10 mouse cellular contexts compared by ENCODE assay signal in genomic region chr1:59687493-59687892, GRCm38 (mm10). TPM values are rescaled to one million over a fixed set of nuclear protein-coding genes. Genes with fewer than 3 reads are reported as not detected.
A peak's percentile ranks its signal among the peaks of the same experiment; 100 is the strongest.
DNase-seq lines count a peak whose midpoint lies in the region; ATAC-seq and TF ChIP-seq lines count a peak whose summit lies in the region.
"Had no signal": no experiment of that assay in that cellular context is flagged by ENCODE, and none has a peak within 500 bp of the region (broad histone marks: within the 10 kb centered on the region; RNA-seq: fewer than 3 reads in every experiment).

No protein-coding gene starts in this region.

- TF ChIP-seq EP300 in stomach, postnatal 0 days (optimal IDR thresholded peaks at IDR 0.05), result no peak

- peaks cover 6% of the 10 kb centered on the region; the same call in 1 of the 2 replicates for H3K36me3 ChIP-seq in heart, embryonic 11.5 days (ENCODE audit: control insufficient read depth, insufficient read depth, low read length)
- H3K36me3 ChIP-seq in stomach, embryonic 16.5 days (ENCODE audit: control insufficient read depth, insufficient read depth, low read length), result 0 out of 2 replicates have a peak, but pooled peaks cover 5% of the 10 kb centered on the region
- peaks cover 3% of the 10 kb centered on the region; the same call in 1 of the 2 replicates for H3K36me3 ChIP-seq in stomach, postnatal 0 days (ENCODE audit: control insufficient read depth, insufficient read depth, low read length)
- H3K36me3 ChIP-seq in intestine, postnatal 0 days (ENCODE audit: control insufficient read depth, insufficient read depth), result peaks cover 2% of the 10 kb centered on the region; the same call in 1 of the 2 replicates

- no peak overlapping the region for H3K4me3 ChIP-seq in heart, embryonic 11.5 days (ENCODE audit: low read depth, low read length)
- no peak overlapping the region for H3K4me3 ChIP-seq in stomach, embryonic 16.5 days (replicated peaks; ENCODE audit: low read length)
- no peak overlapping the region for H3K4me3 ChIP-seq in stomach, postnatal 0 days (ENCODE audit: low read depth, low read length)
- no peak overlapping the region for H3K4me3 ChIP-seq in intestine, postnatal 0 days (ENCODE audit: low read depth, low read length)
- H3K4me3 ChIP-seq in cerebellum, adult 2 months (replicated peaks; ENCODE audit: insufficient read depth, low read depth, low read length), result no peak overlapping the region

- no peaks in the 10 kb centered on the region for H3K9me3 ChIP-seq in heart, embryonic 11.5 days (replicated peaks; ENCODE audit: control insufficient read depth, low read length)
- H3K9me3 ChIP-seq in stomach, embryonic 16.5 days (replicated peaks; ENCODE audit: control insufficient read depth, low read length), result no peaks in the 10 kb centered on the region
- H3K9me3 ChIP-seq in stomach, postnatal 0 days (ENCODE audit: control insufficient read depth, low read length), result no peaks in the 10 kb centered on the region
- H3K9me3 ChIP-seq in intestine, postnatal 0 days (ENCODE audit: control insufficient read depth), result no peaks in the 10 kb centered on the region
- H3K9me3 ChIP-seq: neural tube, embryonic 13.5 days had no signal

- ATAC-seq in heart, embryonic 11.5 days (replicated peaks; ENCODE audit: insufficient number of reproducible peaks, low FRiP score, low TSS enrichment), result no peak
- ATAC-seq in stomach, embryonic 16.5 days (ENCODE audit: insufficient read depth, low FRiP score), result no peak
- no peak for ATAC-seq in stomach, postnatal 0 days (ENCODE audit: low FRiP score, low TSS enrichment)
- no peak for ATAC-seq in intestine, postnatal 0 days

- peaks cover 3% of the 10 kb centered on the region for H3K4me1 ChIP-seq in heart, embryonic 11.5 days (ENCODE audit: control insufficient read depth, insufficient read depth, low read length)
- peaks cover 16% of the 10 kb centered on the region for H3K4me1 ChIP-seq in stomach, embryonic 16.5 days (ENCODE audit: control insufficient read depth, insufficient read depth, low read length)
- 0 out of 2 replicates have a peak, but pooled peaks cover 2% of the 10 kb centered on the region for H3K4me1 ChIP-seq in stomach, postnatal 0 days (replicated peaks; ENCODE audit: control insufficient read depth, insufficient read depth)
- peaks cover 9% of the 10 kb centered on the region; the same call in 1 of the 2 replicates for H3K4me1 ChIP-seq in intestine, postnatal 0 days (replicated peaks; ENCODE audit: control insufficient read depth, insufficient read depth, low read length)
- H3K4me1 ChIP-seq in cerebellum, adult 2 months (ENCODE audit: control insufficient read depth, insufficient read depth, low read length), result peaks cover 4% of the 10 kb centered on the region; the same call in 1 of the 2 replicates

- no peak for TF ChIP-seq POLR2A in cerebellum, adult 2 months (IDR thresholded peaks at IDR 0.05; ENCODE audit: borderline replicate concordance, insufficient read depth, low read length)

- TF ChIP-seq CTCF in stomach, postnatal 0 days (IDR thresholded peaks at IDR 0.05; ENCODE audit: low read depth), result no peak
- no peak for TF ChIP-seq CTCF in intestine, postnatal 0 days (IDR thresholded peaks at IDR 0.05; ENCODE audit: low read depth)
- no peak for TF ChIP-seq CTCF in cerebellum, adult 2 months (IDR thresholded peaks at IDR 0.05; ENCODE audit: borderline replicate concordance, insufficient read depth, low read depth, low read length)

- intact Hi-C loops in heart, postnatal 25 days (cut with DNase I), result loop anchor here (10.0 kb wide), 1 partner anchor 563 kb away; the partner anchor contains the start of gene Tmem237
- intact Hi-C loops in left cerebral cortex, postnatal 4 days (cut with DNase I), result no loop called here

- no peak overlapping the region for H3K27ac ChIP-seq in heart, embryonic 11.5 days (ENCODE audit: low read depth, low read length)
- no peak overlapping the region for H3K27ac ChIP-seq in stomach, embryonic 16.5 days (ENCODE audit: low read length)
- no peak overlapping the region for H3K27ac ChIP-seq in stomach, postnatal 0 days (replicated peaks)
- H3K27ac ChIP-seq in intestine, postnatal 0 days (ENCODE audit: low read depth, low read length), result no peak overlapping the region
- no peak overlapping the region for H3K27ac ChIP-seq in cerebellum, adult 2 months (ENCODE audit: insufficient read depth, low read length)
- H3K27ac ChIP-seq: hindbrain, embryonic 14.5 days; neural tube, embryonic 13.5 days had no signal

- H3K27me3 ChIP-seq in heart, embryonic 11.5 days (ENCODE audit: control insufficient read depth, insufficient read depth, low read length), result no peaks in the 10 kb centered on the region
- H3K27me3 ChIP-seq in stomach, embryonic 16.5 days (ENCODE audit: control insufficient read depth, insufficient read depth, low read length), result no peaks in the 10 kb centered on the region
- H3K27me3 ChIP-seq in stomach, postnatal 0 days (ENCODE audit: control insufficient read depth, insufficient read depth, low read length), result no peaks in the 10 kb centered on the region
- H3K27me3 ChIP-seq in intestine, postnatal 0 days (replicated peaks; ENCODE audit: control insufficient read depth, insufficient read depth, low read length), result no peaks in the 10 kb centered on the region
- no peaks in the 10 kb centered on the region for H3K27me3 ChIP-seq in cerebellum, adult 2 months (ENCODE audit: control insufficient read depth, insufficient read depth, low read length)

- WGBS in heart, embryonic 11.5 days (ENCODE audit: insufficient replicate concordance), result 56% methylated on average over 1 of the region's 1 CpGs
- WGBS in stomach, embryonic 16.5 days, result 57% methylated on average over 1 of the region's 1 CpGs
- 31% methylated on average over 1 of the region's 1 CpGs for WGBS in stomach, postnatal 0 days
- WGBS in intestine, postnatal 0 days, result 34% methylated on average over 1 of the region's 1 CpGs
- 68% methylated on average over 1 of the region's 1 CpGs for WGBS in cerebellum, adult 2 months

- H3K4me2 ChIP-seq in heart, embryonic 11.5 days, result peak overlapping the region; percentile 43
- H3K4me2 ChIP-seq in stomach, embryonic 16.5 days (ENCODE audit: low read depth, low read length), result peak overlapping the region; percentile 17; the same call in 1 of the 2 replicates
- no peak overlapping the region for H3K4me2 ChIP-seq in stomach, postnatal 0 days (replicated peaks; ENCODE audit: low read depth)
- H3K4me2 ChIP-seq in intestine, postnatal 0 days (replicated peaks; ENCODE audit: low read depth), result peak overlapping the region; percentile 77; the same call in 1 of the 2 replicates

- no peak overlapping the region for H3K9ac ChIP-seq in heart, embryonic 11.5 days (ENCODE audit: low read depth, low read length)
- H3K9ac ChIP-seq in stomach, embryonic 16.5 days (ENCODE audit: low read length), result no peak overlapping the region
- no peak overlapping the region for H3K9ac ChIP-seq in stomach, postnatal 0 days (ENCODE audit: low read length)
- no peak overlapping the region for H3K9ac ChIP-seq in intestine, postnatal 0 days (ENCODE audit: low read depth, low read length)

- no peak for DNase-seq in heart, postnatal 25 days (ENCODE audit: low spot score)
- no peak for DNase-seq in stomach, postnatal 0 days (ENCODE audit: low spot score)
- DNase-seq in right cerebral cortex, adult 18-20 months, result no peak
- DNase-seq in left cerebral cortex, postnatal 4 days, result no peak
- no peak for DNase-seq in cerebellum, adult 2 months

RNA-seq across cellular contexts. Expression of gene Nop58, which starts 2.7 kb away (rescaled TPM):
- 184 and 190 TPM in 2 replicates for polyA plus RNA-seq in heart, embryonic 11.5 days (2014; fragmentation: Nextera tagmentation; extraction: Ambion mirVana)
- total RNA-seq in heart, postnatal 25 days (2021), result 10 to 100 TPM; 26.9 to 29.6 TPM
- 207 and 232 TPM in 2 replicates for polyA plus RNA-seq in stomach, embryonic 16.5 days (2015; fragmentation: Nextera tagmentation; extraction: Ambion mirVana)
- polyA plus RNA-seq in stomach, postnatal 0 days (2015; fragmentation: Nextera tagmentation; extraction: Ambion mirVana), result 111 and 116 TPM in 2 replicates
- polyA plus RNA-seq in intestine, postnatal 0 days (2015; fragmentation: Nextera tagmentation; extraction: Ambion mirVana), result 82.2 and 89.0 TPM in 2 replicates
- total RNA-seq in left cerebral cortex, postnatal 4 days (2021), result 100 to 1,000 TPM in 1 of 2 experiments, 10 to 100 TPM in 1; 96.8 to 112 TPM
- polyA plus RNA-seq in cerebellum, adult 2 months (2012; rRNA removed), result 22.5 and 25.8 TPM in 2 replicates

RNA-seq across cellular contexts. Expression of gene Sumo1, which starts 16.9 kb away (rescaled TPM):
- polyA plus RNA-seq in heart, embryonic 11.5 days (2014; fragmentation: Nextera tagmentation; extraction: Ambion mirVana), result 288 and 300 TPM in 2 replicates
- 10 to 100 TPM; 58.5 to 59.6 TPM for total RNA-seq in heart, postnatal 25 days (2021)
- 272 and 320 TPM in 2 replicates for polyA plus RNA-seq in stomach, embryonic 16.5 days (2015; fragmentation: Nextera tagmentation; extraction: Ambion mirVana)
- 224 TPM in 2 replicates for polyA plus RNA-seq in stomach, postnatal 0 days (2015; fragmentation: Nextera tagmentation; extraction: Ambion mirVana)
- 208 and 217 TPM in 2 replicates for polyA plus RNA-seq in intestine, postnatal 0 days (2015; fragmentation: Nextera tagmentation; extraction: Ambion mirVana)
- total RNA-seq in left cerebral cortex, postnatal 4 days (2021), result 100 to 1,000 TPM; 104 to 111 TPM
- 110 and 116 TPM in 2 replicates for polyA plus RNA-seq in cerebellum, adult 2 months (2012; rRNA removed)
